Mouse (Mus musculus) small intestine, adult 2 months (tissue): ENCODE measurements around the gene Fgd3. TPM values are rescaled to one million over a fixed set of nuclear protein-coding genes. Genes with fewer than 3 reads are reported as not detected.

Experiments used
- H3K27ac ChIP-seq: fragments of 200-500 bp; 2 replicates; pipeline ENCODE4 v1.5.1; 2012; ENCODE audit warnings: low read depth, low read length, control low read depth, inconsistent platforms; ENCODE audit not compliant: insufficient read depth
- H3K27me3 ChIP-seq: fragments of 200-500 bp; 2 replicates; pipeline ENCODE4 v1.6.1; 2012; ENCODE audit warnings: mild to moderate bottlenecking, moderate library complexity, low read length, inconsistent platforms; ENCODE audit not compliant: control insufficient read depth, insufficient read depth
- H3K36me3 ChIP-seq: fragments of 200-500 bp; 2 replicates; pipeline ENCODE4 v1.6.1; 2012; ENCODE audit warnings: mild to moderate bottlenecking, low read length, control low read depth, inconsistent platforms; ENCODE audit not compliant: control insufficient read depth, insufficient read depth
- H3K4me1 ChIP-seq: fragments of 200-500 bp; 2 replicates; pipeline ENCODE4 v1.6.1; 2012; ENCODE audit warnings: low read length, inconsistent platforms, mixed read lengths; ENCODE audit not compliant: control insufficient read depth, insufficient read depth, insufficient read length
- H3K4me3 ChIP-seq: fragments of 200-500 bp; 2 replicates; pipeline ENCODE4 v1.5.1; 2012; ENCODE audit warnings: low read depth, mild to moderate bottlenecking, control low read depth, inconsistent platforms, low read length, moderate library complexity
- CTCF ChIP-seq: fragments of 200-500 bp; IDR thresholded peaks from 2 replicates; pipeline ENCODE4 v1.5.1; 2012; ENCODE audit warnings: low read depth, mild to moderate bottlenecking, control low read depth, inconsistent platforms, low read length, moderate library complexity, mixed read lengths; ENCODE audit not compliant: insufficient replicate concordance, insufficient read length; ENCODE audit errors: extremely low read depth
- POLR2A ChIP-seq: fragments of 200-500 bp; IDR thresholded peaks from 2 replicates; pipeline ENCODE4 v1.6.1; 2012; ENCODE audit warnings: low read depth, mild to moderate bottlenecking, control low read depth, inconsistent platforms, low read length, moderate library complexity
- WGBS: fragments of 180-500 bp; shearing (Covaris S2); methylation state at CpG from one replicate; pipeline ENCODE4 v1.1.7; 2018; 5-methylcytosine and 5-hydroxymethylcytosine counted together
- polyA plus RNA-seq: library from polyadenylated mRNA; depleted of rRNA; stranded (reverse); fragments of >200 nt; gene quantifications from 2 replicates; pipeline ENCODE4 v1.2.3, GENCODE M21; 2012

The Fgd3 gene
- polyA plus RNA-seq, 1 experiment, result 2.2 TPM

DNA sequence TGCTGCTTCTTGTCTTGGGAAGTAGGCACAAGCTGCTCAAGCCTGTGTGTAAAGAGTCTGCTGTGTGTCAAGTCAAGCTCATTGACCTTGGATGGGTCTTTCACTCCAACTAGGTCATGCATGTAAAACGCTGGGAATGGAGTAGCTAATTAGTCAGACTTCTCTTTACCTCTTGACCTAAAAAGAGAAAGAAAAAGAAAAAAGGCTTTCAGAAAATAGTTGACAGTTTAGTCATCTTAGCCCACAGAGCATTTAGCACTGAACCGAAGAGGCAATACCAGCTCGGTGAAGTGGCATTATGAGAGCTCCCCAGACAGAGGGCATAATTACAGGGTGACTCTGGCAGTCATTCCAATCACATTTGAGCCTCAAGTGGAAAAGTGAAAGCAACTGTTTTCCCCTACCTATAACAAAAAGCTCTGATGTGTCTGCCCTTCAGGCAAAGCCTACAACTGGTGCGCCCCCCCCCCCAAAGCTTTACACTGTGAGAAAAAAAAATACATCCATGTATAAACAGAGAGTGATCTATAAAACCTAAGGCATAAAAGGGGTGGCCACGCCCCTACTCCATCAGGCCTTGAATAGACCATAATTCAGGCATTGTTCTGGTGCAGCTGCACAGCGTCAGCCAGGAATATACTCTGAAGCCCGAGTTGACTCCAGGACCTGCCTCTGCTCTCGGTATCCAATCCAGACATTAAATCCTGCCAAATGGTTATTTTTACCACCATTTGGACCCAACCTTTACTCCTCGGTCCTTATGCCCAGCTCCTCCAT is 3.5 kb downstream of the Fgd3 start:
- Histone ChIP-seq H3K36me3 (no peaks in the 10 kb centered on the region), H3K27ac (no peak overlapping the region), H3K4me3 (no peak overlapping the region), H3K4me1 (no peaks in the 10 kb centered on the region; the same call in 1 of the 2 replicates), H3K27me3 (no peaks in the 10 kb centered on the region)
- TF ChIP-seq POLR2A (no peak), CTCF (no peak)
- 19% methylated on average over 9 of the region's 9 CpGs for WGBS

DNA sequence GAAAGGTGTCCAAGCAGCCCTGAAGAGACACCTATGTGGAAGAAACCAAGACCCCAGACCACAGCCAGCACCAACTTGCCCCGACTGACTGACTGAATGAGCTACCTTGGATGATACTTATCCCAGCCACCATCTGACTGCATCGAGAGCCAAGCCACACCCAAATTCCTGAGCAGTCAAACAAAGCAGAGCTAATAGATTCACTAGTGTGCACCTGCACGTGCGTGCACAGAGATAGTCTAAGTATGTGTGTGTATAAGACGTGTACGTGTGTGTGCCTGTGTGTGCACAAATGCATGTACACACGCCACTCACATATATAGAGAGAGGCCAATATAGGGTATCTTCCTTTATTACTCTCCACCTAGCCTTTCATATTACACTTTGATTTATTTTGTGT is 8.5 kb downstream of the Fgd3 start:
- TF ChIP-seq POLR2A (no peak), CTCF (no peak)
- Histone ChIP-seq H3K4me3 (no peak overlapping the region), H3K27ac (no peak overlapping the region), H3K4me1 (peaks cover 7% of the 10 kb centered on the region; the same call in 1 of the 2 replicates), H3K27me3 (no peaks in the 10 kb centered on the region), H3K36me3 (no peaks in the 10 kb centered on the region)
- 37% methylated on average over 7 of the region's 7 CpGs for WGBS

DNA sequence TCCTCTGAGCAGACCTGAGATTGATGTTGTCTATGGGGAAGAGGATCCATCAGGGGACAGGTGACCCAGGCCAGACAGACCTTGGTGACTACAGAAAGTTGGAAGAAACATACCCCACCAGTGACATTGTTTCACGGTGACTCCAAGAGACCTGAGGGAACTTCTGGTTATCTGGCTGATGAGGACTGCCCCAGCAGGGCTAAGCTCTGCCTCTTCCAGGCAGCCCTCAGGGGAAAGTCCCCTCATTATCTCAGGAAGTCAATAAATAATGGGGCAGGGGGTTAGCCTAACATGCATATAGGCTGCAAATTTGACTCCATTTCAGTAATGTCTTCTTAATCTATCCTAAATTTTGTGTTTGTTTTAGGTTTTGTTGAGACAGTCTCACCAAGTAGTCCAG is 10.6 kb downstream of the Fgd3 start:
- WGBS, result 84% methylated on average over 1 of the region's 1 CpGs
- H3K27ac ChIP-seq, result peak overlapping the region; percentile 64; the same call in 1 of the 2 replicates
- H3K4me1 ChIP-seq, result peaks cover 7% of the 10 kb centered on the region; the same call in 1 of the 2 replicates
- H3K4me3 ChIP-seq, result no peak overlapping the region
- TF ChIP-seq POLR2A, result no peak
- TF ChIP-seq CTCF, result no peak
- H3K36me3 ChIP-seq, result no peaks in the 10 kb centered on the region
- H3K27me3 ChIP-seq, result no peaks in the 10 kb centered on the region

DNA sequence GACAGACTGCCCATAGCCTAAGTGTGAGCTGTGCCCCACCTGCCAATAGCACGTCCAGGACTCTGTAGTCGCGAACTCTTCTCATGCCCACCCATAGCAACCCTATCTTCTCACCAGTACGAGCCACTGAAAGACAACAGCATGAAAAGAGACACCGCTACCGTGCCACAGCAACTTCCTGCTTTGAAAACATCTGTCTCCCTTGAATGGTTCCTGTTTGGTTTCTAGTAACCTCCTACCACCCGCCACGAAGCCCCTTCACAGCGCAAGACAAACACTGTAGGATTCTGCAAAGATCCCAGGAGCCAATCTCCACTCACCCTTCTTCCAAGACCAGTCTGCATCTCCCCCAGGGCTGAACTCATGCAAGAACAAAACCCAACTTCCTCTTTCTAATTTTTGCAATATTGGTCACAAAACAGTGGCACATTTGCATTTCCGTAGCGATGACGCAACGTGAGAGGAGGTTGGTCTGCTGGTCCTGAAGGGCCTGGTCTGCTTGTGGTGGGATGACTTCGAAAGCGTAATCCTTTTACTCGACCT is 11.2 kb downstream of the Fgd3 start:
- no peaks in the 10 kb centered on the region for H3K27me3 ChIP-seq
- H3K36me3 ChIP-seq, result no peaks in the 10 kb centered on the region
- peaks cover 7% of the 10 kb centered on the region; the same call in 1 of the 2 replicates for H3K4me1 ChIP-seq
- H3K27ac ChIP-seq, result peak overlapping the region; percentile 64
- WGBS, result 78% methylated on average over 16 of the region's 16 CpGs
- peak overlapping the region; percentile 53 for H3K4me3 ChIP-seq
- TF ChIP-seq POLR2A, result no peak
- no peak for TF ChIP-seq CTCF

DNA sequence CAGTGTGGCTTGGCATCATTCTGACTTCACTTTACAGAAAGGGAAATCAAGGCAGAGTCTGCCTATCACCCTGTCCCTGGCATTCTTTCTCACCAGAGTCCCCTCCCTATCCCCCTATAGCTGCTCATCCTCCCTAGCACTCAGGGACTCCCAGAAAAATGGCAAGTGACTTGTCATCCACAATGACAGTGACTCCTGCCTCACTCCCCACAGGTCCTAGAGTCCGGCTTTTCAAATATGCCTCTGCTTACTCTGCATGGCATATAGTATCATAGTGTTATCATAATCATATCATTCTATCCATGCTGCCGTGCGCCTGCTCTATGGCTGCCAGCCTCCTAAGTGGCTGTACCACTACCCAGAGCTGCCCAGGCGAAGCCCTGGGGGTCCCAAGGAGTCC is 11.9 kb downstream of the Fgd3 start:
- no peaks in the 10 kb centered on the region for H3K36me3 ChIP-seq
- 84% methylated on average over 4 of the region's 4 CpGs for WGBS
- peaks cover 7% of the 10 kb centered on the region; the same call in 1 of the 2 replicates for H3K4me1 ChIP-seq
- TF ChIP-seq POLR2A, result no peak
- no peak for TF ChIP-seq CTCF
- peak overlapping the region; percentile 53 for H3K4me3 ChIP-seq
- H3K27me3 ChIP-seq, result no peaks in the 10 kb centered on the region
- peak overlapping the region; percentile 64 for H3K27ac ChIP-seq

DNA sequence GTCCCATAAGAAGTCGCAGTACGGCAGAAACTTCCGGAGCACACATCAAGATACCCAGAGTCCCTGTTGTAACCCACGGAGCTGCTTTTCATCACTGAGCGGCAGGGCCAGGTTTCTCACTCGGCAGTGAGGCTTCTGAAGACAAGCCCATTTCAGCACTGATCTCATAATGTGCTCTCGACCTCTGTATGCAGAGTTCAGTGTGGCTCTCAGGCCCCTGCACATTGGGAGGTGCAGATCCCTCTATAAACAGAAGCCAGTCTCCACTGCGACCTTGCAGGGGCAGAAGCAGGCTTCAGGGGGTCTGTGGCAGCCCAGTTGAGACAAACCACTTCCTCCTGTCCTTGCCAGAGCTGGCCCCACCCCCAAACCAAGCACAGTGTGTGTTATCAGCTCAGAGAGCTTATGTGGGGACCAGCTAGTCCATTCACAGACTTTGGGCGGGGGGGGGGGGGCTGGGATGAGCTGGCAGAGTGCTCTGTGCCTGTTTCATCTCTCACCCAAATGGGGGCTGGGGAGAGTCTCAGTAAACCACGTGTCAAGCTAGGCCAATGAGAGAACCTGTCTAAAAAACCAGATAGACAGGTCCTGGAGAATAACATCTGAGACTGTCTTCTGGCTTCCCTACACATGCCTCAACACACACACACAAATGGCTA is 12.7 kb downstream of the Fgd3 start:
- TF ChIP-seq POLR2A (no peak), CTCF (no peak)
- Histone ChIP-seq H3K4me3 (peak overlapping the region; percentile 40), H3K27ac (peak overlapping the region; percentile 64), H3K4me1 (peaks cover 7% of the 10 kb centered on the region; the same call in 1 of the 2 replicates), H3K27me3 (no peaks in the 10 kb centered on the region), H3K36me3 (no peaks in the 10 kb centered on the region)
- 10% methylated on average over 10 of the region's 10 CpGs for WGBS

DNA sequence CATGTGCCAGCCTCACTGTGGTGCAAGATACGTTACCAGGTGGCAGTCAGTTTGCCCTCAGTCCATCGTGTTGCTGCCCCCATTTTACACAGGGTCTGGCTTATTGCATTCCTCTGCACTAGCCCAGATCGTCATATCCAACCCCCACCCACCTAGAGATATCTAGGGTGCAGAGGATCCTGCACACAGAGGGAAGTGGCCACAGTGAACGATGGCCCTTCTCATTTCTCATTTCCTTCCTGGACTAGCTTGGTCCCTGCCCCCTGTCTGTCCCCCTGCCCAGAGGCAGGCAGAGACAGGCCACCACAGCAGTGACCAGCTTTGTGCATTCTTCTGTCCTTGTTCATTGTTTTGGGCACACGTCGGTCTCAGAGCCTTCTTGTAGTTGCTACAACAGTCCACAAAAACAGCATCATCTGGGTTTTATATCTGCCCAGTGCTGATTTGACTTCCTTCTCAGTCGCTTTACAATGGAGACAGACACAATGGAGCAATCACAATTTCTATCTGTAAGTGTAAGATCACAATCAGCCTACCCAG is 13.3 kb downstream of the Fgd3 start:
- H3K36me3 ChIP-seq, result no peaks in the 10 kb centered on the region
- peaks cover 7% of the 10 kb centered on the region; the same call in 1 of the 2 replicates for H3K4me1 ChIP-seq
- H3K27ac ChIP-seq, result peak overlapping the region; percentile 45
- no peak for TF ChIP-seq POLR2A
- TF ChIP-seq CTCF, result no peak
- 51% methylated on average over 7 of the region's 7 CpGs for WGBS
- H3K27me3 ChIP-seq, result no peaks in the 10 kb centered on the region
- H3K4me3 ChIP-seq, result peak overlapping the region; percentile 40
